Mouse (Mus musculus): ENCODE measurements around the gene Pou4f2. TPM values are rescaled to one million over a fixed set of nuclear protein-coding genes. Genes with fewer than 3 reads are reported as not detected.
A peak's percentile ranks its signal among the peaks of the same experiment; 100 is the strongest.

The Pou4f2 gene
- not detected in 2 replicates for polyA plus RNA-seq (2014; fragmentation: Nextera tagmentation; extraction: Ambion mirVana)

DNA sequence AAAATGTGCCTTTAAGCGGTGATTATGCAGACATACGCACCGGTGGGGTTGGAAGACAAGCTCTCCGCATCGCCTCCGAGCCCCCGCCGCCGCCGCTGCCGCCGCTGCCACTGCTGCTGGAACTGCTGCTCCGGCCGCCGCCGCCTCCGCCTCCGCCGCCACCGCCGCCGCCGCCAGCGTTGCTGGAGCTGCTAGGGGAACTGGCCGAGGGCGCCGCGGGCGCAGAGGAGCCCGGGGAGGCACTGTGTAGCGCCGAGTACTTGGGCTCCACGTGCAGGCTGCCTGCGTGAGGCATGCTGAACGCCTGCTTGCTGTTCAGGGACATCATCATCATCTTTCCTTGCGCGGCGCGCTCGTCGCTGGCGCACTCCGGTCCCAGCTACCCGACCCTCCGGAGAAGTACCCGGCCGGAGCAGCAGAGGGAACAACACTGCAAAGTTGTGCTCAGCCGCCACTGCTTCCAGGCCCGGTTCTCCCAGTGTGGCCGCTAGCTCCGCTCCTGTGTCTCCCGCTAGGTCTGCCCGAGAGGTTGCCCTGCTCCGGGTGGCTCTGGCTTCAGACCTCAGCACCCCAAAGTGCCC lies at the start of gene Pou4f2:
TSS of gene Pou4f2 (minus strand) at position 575 of the 581 bp plus-strand sequence.
- Histone ChIP-seq H3K27me3 (ENCODE audit: control insufficient read depth, insufficient read depth, low read length) (peaks cover 94% of the 10 kb centered on the region), H3K4me3 (ENCODE audit: low read length) (peak within 1 kb of the TSS; percentile 38), H3K9me3 (ENCODE audit: control insufficient read depth, low read length) (no peaks in the 10 kb centered on the region), H3K4me2 (replicated peaks; ENCODE audit: low read depth, low read length) (peak within 1 kb of the TSS; percentile 59), H3K36me3 (ENCODE audit: control insufficient read depth, insufficient read depth, low read length) (no peaks in the 10 kb centered on the region), H3K9ac (ENCODE audit: low read depth, low read length) (no peak within 1 kb of the TSS), H3K4me1 (ENCODE audit: control insufficient read depth, insufficient read depth, low read length) (0 out of 2 replicates have a peak, but pooled peaks cover 7% of the 10 kb centered on the region), H3K27ac (ENCODE audit: low read depth, low read length) (no peak within 1 kb of the TSS)
- under 1% methylated on average over 49 of the region's 54 CpGs for WGBS
- ATAC-seq (ENCODE audit: low FRiP score, low TSS enrichment), result peak; percentile 59

DNA sequence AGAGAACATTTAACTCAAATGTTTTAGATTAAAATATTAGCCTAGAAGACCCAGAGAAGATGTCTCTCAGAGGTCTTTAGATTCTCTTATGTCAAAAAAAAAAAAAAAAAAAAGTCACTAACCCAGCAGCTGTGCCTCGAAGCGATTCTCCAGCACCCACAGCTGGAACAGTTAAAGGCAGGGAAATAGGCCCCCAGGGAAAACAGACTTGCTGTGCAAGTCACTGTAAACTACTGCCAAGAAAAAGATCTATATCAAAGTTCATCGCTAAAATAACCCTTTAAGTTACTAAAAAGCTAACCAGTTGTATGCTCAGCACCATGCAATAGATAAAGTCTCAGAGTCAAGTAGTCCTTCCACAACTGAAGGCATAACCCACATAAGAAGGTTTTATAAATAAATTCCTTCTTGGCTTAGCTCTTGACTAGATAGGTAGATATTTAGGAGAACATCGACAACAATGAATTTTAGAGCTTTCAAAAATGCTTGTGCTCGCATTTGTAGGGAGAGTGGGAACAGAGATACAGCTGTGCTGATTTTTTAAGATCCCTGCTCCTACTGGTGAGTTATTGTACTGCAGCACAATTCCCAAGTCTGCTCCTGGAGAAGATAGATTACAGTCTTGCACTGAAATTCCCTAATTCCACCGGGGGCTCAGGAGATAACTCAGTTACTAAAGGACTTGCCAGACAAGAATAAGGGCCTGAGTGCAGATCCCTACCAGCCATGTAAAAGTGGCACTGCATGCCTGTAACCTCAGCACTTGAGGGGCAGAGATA lies 40.8 kb upstream of the Pou4f2 start:
- no peaks in the 10 kb centered on the region for H3K27me3 ChIP-seq (ENCODE audit: control insufficient read depth, insufficient read depth, low read length)
- no peaks in the 10 kb centered on the region for H3K4me1 ChIP-seq (ENCODE audit: control insufficient read depth, insufficient read depth, low read length)
- no peak overlapping the region for H3K9ac ChIP-seq (ENCODE audit: low read depth, low read length)
- H3K27ac ChIP-seq (ENCODE audit: low read depth, low read length), result no peak overlapping the region
- no peaks in the 10 kb centered on the region for H3K9me3 ChIP-seq (ENCODE audit: control insufficient read depth, low read length)
- no peak overlapping the region for H3K4me3 ChIP-seq (ENCODE audit: low read length)
- ATAC-seq (ENCODE audit: low FRiP score, low TSS enrichment), result no peak
- no peak overlapping the region for H3K4me2 ChIP-seq (replicated peaks; ENCODE audit: low read depth, low read length)
- H3K36me3 ChIP-seq (ENCODE audit: control insufficient read depth, insufficient read depth, low read length), result no peaks in the 10 kb centered on the region
- 41% methylated on average over 6 of the region's 6 CpGs for WGBS

DNA sequence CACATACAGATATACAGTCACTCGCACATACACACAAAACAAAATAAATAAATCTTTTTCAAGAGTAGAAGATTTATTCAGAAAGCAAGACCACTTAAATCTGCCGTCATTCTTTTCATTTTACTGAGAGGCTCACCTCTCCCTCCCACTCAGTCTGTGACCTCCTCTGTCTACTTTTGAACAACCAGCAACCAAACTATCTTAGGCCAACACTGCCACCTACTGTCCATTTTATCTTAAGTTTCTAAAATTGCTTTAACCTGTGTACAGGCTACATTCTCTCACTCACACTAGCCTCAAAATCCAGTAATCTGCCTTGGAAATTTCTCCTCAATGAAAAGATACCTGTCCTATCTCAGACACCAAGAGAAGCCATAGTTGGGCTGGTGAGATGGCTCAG lies 31.4 kb upstream of the Pou4f2 start:
- H3K9me3 ChIP-seq (ENCODE audit: control insufficient read depth, low read length), result no peaks in the 10 kb centered on the region
- no peaks in the 10 kb centered on the region for H3K36me3 ChIP-seq (ENCODE audit: control insufficient read depth, insufficient read depth, low read length)
- WGBS, result 68% methylated on average over 2 of the region's 2 CpGs
- H3K9ac ChIP-seq (ENCODE audit: low read depth, low read length), result no peak overlapping the region
- H3K4me2 ChIP-seq (replicated peaks; ENCODE audit: low read depth, low read length), result no peak overlapping the region
- H3K27ac ChIP-seq (ENCODE audit: low read depth, low read length), result no peak overlapping the region
- no peak overlapping the region for H3K4me3 ChIP-seq (ENCODE audit: low read length)
- ATAC-seq (ENCODE audit: low FRiP score, low TSS enrichment), result no peak
- H3K27me3 ChIP-seq (ENCODE audit: control insufficient read depth, insufficient read depth, low read length), result no peaks in the 10 kb centered on the region
- H3K4me1 ChIP-seq (ENCODE audit: control insufficient read depth, insufficient read depth, low read length), result no peaks in the 10 kb centered on the region

DNA sequence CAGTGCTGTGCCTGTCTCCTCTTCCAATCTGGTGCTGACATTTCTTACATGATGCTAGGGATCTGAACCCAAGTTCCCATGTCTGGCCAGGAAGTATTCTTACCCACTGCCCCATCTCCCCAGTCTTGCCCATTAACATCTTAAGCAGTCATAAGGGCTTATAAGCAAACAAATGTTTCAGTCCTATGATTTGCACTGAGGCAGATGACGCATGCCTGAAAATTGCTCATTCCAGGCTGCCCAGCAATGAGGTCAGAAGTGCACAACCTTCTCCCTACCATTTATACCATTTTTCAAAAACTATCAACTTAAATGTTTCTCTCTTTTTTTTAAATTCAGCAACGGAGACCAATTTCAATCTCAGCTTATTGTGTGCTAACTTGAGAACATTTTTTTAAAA lies 27.5 kb upstream of the Pou4f2 start:
- Histone ChIP-seq H3K27ac (ENCODE audit: low read depth, low read length) (no peak overlapping the region), H3K27me3 (ENCODE audit: control insufficient read depth, insufficient read depth, low read length) (no peaks in the 10 kb centered on the region), H3K4me2 (replicated peaks; ENCODE audit: low read depth, low read length) (no peak overlapping the region), H3K36me3 (ENCODE audit: control insufficient read depth, insufficient read depth, low read length) (no peaks in the 10 kb centered on the region), H3K4me3 (ENCODE audit: low read length) (no peak overlapping the region), H3K4me1 (ENCODE audit: control insufficient read depth, insufficient read depth, low read length) (no peaks in the 10 kb centered on the region), H3K9ac (ENCODE audit: low read depth, low read length) (no peak overlapping the region), H3K9me3 (ENCODE audit: control insufficient read depth, low read length) (no peaks in the 10 kb centered on the region)
- ATAC-seq (ENCODE audit: low FRiP score, low TSS enrichment), result no peak
- WGBS, result 79% methylated on average over 2 of the region's 2 CpGs

DNA sequence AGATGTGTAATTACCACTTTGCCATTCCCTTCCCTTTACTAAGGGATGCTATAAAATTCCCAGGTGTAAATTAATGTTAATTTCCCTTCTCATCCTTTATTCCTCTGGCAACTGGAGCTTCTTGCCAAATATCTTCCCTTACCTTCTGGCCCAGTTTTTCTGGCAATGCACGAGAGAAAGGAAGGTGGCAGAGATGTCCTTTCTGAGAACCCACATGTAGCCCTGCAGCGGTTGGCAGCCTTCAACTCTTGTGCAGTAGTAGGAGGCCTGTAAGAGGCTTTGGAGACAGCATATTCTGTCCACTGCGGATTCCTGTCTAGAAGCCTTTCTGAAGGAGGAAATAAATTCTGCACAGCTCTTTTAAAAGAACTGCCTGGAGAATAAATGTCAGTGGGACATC lies 20.0 kb upstream of the Pou4f2 start:
- H3K27ac ChIP-seq (ENCODE audit: low read depth, low read length), result no peak overlapping the region
- no peaks in the 10 kb centered on the region for H3K36me3 ChIP-seq (ENCODE audit: control insufficient read depth, insufficient read depth, low read length)
- no peaks in the 10 kb centered on the region for H3K27me3 ChIP-seq (ENCODE audit: control insufficient read depth, insufficient read depth, low read length)
- ATAC-seq (ENCODE audit: low FRiP score, low TSS enrichment), result no peak
- H3K9ac ChIP-seq (ENCODE audit: low read depth, low read length), result no peak overlapping the region
- 82% methylated on average over 3 of the region's 3 CpGs for WGBS
- H3K4me2 ChIP-seq (replicated peaks; ENCODE audit: low read depth, low read length), result no peak overlapping the region
- H3K4me3 ChIP-seq (ENCODE audit: low read length), result no peak overlapping the region
- no peaks in the 10 kb centered on the region for H3K4me1 ChIP-seq (ENCODE audit: control insufficient read depth, insufficient read depth, low read length)
- no peaks in the 10 kb centered on the region for H3K9me3 ChIP-seq (ENCODE audit: control insufficient read depth, low read length)

DNA sequence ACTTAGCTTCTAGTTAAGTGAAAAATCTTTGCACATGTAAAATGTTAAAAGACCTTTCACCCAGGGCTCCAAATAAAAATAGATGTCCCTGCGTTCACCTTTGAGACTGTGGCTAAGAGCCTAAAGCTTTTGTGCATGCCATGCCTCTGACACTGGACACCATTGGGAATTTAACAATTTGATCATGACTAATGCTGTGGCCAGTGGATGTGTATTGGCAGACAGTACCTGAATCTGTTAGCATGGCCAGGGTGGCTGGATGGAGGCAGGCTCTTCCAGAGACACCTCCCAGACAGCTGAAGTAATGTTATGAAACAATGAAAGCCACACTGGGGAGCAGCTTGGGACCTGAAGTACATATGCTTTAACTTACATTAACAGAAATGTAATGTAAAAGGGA lies 6.3 kb upstream of the Pou4f2 start:
- H3K4me2 ChIP-seq (replicated peaks; ENCODE audit: low read depth, low read length), result no peak overlapping the region
- H3K9ac ChIP-seq (ENCODE audit: low read depth, low read length), result no peak overlapping the region
- peaks cover 54% of the 10 kb centered on the region for H3K27me3 ChIP-seq (ENCODE audit: control insufficient read depth, insufficient read depth, low read length)
- ATAC-seq (ENCODE audit: low FRiP score, low TSS enrichment), result no peak
- H3K27ac ChIP-seq (ENCODE audit: low read depth, low read length), result no peak overlapping the region
- H3K4me1 ChIP-seq (ENCODE audit: control insufficient read depth, insufficient read depth, low read length), result no peaks in the 10 kb centered on the region
- H3K4me3 ChIP-seq (ENCODE audit: low read length), result no peak overlapping the region
- no peaks in the 10 kb centered on the region for H3K9me3 ChIP-seq (ENCODE audit: control insufficient read depth, low read length)
- WGBS, result 88% methylated on average over 1 of the region's 1 CpGs
- H3K36me3 ChIP-seq (ENCODE audit: control insufficient read depth, insufficient read depth, low read length), result no peaks in the 10 kb centered on the region

DNA sequence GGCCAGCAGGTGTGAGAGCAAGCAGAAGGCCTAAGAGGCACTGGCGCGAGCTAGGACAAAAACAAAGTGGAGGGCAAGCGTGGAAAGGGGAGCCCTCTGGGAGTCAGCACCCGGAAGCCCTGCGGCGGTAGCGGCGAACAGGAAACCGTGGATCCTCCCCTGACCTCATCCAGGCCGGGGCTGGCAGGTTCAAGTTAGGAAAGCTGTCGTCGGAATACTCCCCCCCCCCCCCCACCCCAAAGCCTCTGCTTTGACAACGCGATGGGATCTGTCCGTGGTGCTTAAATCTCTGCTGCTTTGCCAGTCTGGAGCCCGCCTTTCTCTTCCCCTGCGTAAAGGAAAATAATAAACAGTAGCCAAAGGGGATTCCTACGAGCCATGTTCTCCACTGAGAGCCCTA lies 1.7 kb upstream of the Pou4f2 start:
- no peaks in the 10 kb centered on the region for H3K9me3 ChIP-seq (ENCODE audit: control insufficient read depth, low read length)
- 0 out of 2 replicates have a peak, but pooled peaks cover 7% of the 10 kb centered on the region for H3K4me1 ChIP-seq (ENCODE audit: control insufficient read depth, insufficient read depth, low read length)
- no peak overlapping the region for H3K9ac ChIP-seq (ENCODE audit: low read depth, low read length)
- H3K4me2 ChIP-seq (replicated peaks; ENCODE audit: low read depth, low read length), result no peak overlapping the region; the same call in 1 of the 2 replicates
- H3K27ac ChIP-seq (ENCODE audit: low read depth, low read length), result no peak overlapping the region
- ATAC-seq (ENCODE audit: low FRiP score, low TSS enrichment), result peak; percentile 48
- no peaks in the 10 kb centered on the region for H3K36me3 ChIP-seq (ENCODE audit: control insufficient read depth, insufficient read depth, low read length)
- under 1% methylated on average over 16 of the region's 18 CpGs for WGBS
- H3K4me3 ChIP-seq (ENCODE audit: low read length), result no peak overlapping the region; the same call in 1 of the 2 replicates
- peaks cover 90% of the 10 kb centered on the region for H3K27me3 ChIP-seq (ENCODE audit: control insufficient read depth, insufficient read depth, low read length)

DNA sequence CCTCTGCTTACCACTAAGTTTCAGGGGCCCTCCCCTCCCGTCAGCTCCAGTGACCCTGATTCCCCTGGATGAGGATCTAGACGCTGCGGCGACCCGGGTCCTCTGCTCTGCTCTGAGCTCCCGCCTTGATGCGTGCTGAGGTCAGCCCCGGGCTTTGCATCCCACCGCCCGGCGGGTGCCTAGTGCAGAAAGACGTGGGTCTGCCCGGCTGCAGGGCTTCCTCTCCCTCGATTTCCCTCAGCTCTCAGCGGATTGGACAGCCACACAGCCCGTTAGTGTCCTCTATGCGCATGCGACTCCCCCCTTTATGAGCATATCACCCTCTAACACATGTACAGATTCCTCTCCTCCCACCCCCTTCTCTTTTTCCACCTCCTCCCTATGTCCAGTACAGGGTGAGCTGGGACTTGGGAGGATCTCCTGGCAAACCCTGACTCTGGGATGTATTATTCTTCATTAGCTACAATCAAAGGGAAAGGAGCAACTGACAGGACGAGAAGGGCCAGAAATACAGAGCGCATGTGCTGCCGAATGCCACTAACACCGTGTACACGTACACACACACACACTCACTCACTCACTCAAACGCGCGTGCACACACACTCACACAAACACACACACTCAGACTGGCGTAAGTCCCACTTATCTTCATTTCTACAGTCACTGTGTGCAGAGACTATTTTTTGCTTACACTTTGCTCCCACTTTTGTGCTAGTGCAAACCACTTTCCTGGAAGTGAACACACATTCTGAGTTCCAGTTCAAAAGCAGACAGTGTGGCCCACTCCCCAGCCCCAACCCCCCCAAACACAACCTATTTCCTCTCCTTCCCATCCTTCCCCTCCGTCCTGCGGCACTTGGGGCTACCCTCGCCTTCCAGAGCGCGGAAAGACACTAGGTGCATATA lies 948 bp upstream of the Pou4f2 start:
- H3K4me1 ChIP-seq (ENCODE audit: control insufficient read depth, insufficient read depth, low read length), result 0 out of 2 replicates have a peak, but pooled peaks cover 7% of the 10 kb centered on the region
- no peaks in the 10 kb centered on the region for H3K36me3 ChIP-seq (ENCODE audit: control insufficient read depth, insufficient read depth, low read length)
- no peak overlapping the region for H3K27ac ChIP-seq (ENCODE audit: low read depth, low read length)
- peaks cover 94% of the 10 kb centered on the region for H3K27me3 ChIP-seq (ENCODE audit: control insufficient read depth, insufficient read depth, low read length)
- peak; percentile 34; the same call in 1 of the 2 replicates for ATAC-seq (ENCODE audit: low FRiP score, low TSS enrichment)
- no peaks in the 10 kb centered on the region for H3K9me3 ChIP-seq (ENCODE audit: control insufficient read depth, low read length)
- H3K4me2 ChIP-seq (replicated peaks; ENCODE audit: low read depth, low read length), result no peak overlapping the region
- no peak overlapping the region for H3K9ac ChIP-seq (ENCODE audit: low read depth, low read length)
- 1% methylated on average over 32 of the region's 32 CpGs for WGBS
- H3K4me3 ChIP-seq (ENCODE audit: low read length), result peak overlapping the region; percentile 38

Measured in kidney, embryonic 14.5 days (tissue).